Mouse (Mus musculus): ENCODE measurements around the gene Lrp6. TPM values are rescaled to one million over a fixed set of nuclear protein-coding genes. Genes with fewer than 3 reads are reported as not detected.

Lrp6 gene
- polyA plus RNA-seq, 1 experiment from 2014 or later: 10.1 TPM

- peak; percentile 75 for DNase-seq
- no peaks in the 10 kb centered on the region for H3K4me1 ChIP-seq (ENCODE audit: insufficient read depth)
- H3K27me3 ChIP-seq (ENCODE audit: insufficient read depth, low read length): no peaks in the 10 kb centered on the region
- H3K4me2 ChIP-seq (ENCODE audit: low read depth, low read length): no peak overlapping the region
- WGBS (ENCODE audit: insufficient replicate concordance): 36% methylated on average over 16 of the region's 16 CpGs
- H3K9ac ChIP-seq (replicated peaks): no peak overlapping the region
- ATAC-seq: no peak
- no peak overlapping the region for H3K4me3 ChIP-seq (ENCODE audit: low read depth, low read length)
- H3K36me3 ChIP-seq (replicated peaks; ENCODE audit: insufficient read depth, low read length): no peaks in the 10 kb centered on the region
- no peak overlapping the region for H3K27ac ChIP-seq (ENCODE audit: low read depth)
- no peaks in the 10 kb centered on the region for H3K9me3 ChIP-seq (ENCODE audit: low read length)
- peak; percentile 79 for TF ChIP-seq CTCF (IDR thresholded peaks at IDR 0.05; ENCODE audit: low read depth)
- no peak for TF ChIP-seq EP300 (IDR thresholded peaks at IDR 0.05; ENCODE audit: low read depth)
Observed at GRCm38 (mm10) chr6:134402914-134403683, 163.7 kb downstream of the Lrp6 start.

Other genes with a start within 250 kb of the Lrp6 start
- 0.14 and 0.26 TPM in 2 replicates for gene Bcl2l14, start 170.6 kb downstream of the Lrp6 start, polyA plus RNA-seq (2015; fragmentation: Nextera tagmentation; extraction: Ambion mirVana)
- gene Mansc1, start 65.5 kb upstream of the Lrp6 start, polyA plus RNA-seq (2015; fragmentation: Nextera tagmentation; extraction: Ambion mirVana): 1.6 TPM in 2 replicates
- 8.2 and 8.3 TPM in 2 replicates for gene Borcs5, start 72.5 kb upstream of the Lrp6 start, polyA plus RNA-seq (2015; fragmentation: Nextera tagmentation; extraction: Ambion mirVana)
- 4.5 and 5.3 TPM in 2 replicates for gene Dusp16, start 225.7 kb upstream of the Lrp6 start, polyA plus RNA-seq (2015; fragmentation: Nextera tagmentation; extraction: Ambion mirVana)